Mouse (Mus musculus) midbrain, embryonic 14.5 days (tissue): ENCODE measurements around the gene Trim54. TPM values are rescaled to one million over a fixed set of nuclear protein-coding genes. Genes with fewer than 3 reads are reported as not detected.

ENCODE experiments used
- ATAC-seq: fragments of 200-750 bp; cut with Nextera tagmentation; 2 replicates; pipeline ENCODE4 v1.8.0; 2017; ENCODE audit warnings: moderate number of reproducible peaks, moderate library complexity; ENCODE audit not compliant: low FRiP score, low TSS enrichment
- DNase-seq: peaks from one replicate; pipeline ENCODE4 v3.0.0-alpha.2; 2015
- H3K27ac ChIP-seq: fragments of 300-500 bp; sonication (generic); replicated peaks from 2 replicates; pipeline ENCODE4 v1.5.1; 2014; ENCODE audit warnings: mild to moderate bottlenecking, low read depth, low read length, moderate library complexity
- H3K27me3 ChIP-seq: fragments of 300-500 bp; sonication (generic); 2 replicates; pipeline ENCODE4 v1.6.1; 2014; ENCODE audit warnings: low read length, control low read depth, mixed read lengths; ENCODE audit not compliant: control insufficient read depth, insufficient read depth
- H3K36me3 ChIP-seq: fragments of 300-500 bp; sonication (generic); 2 replicates; pipeline ENCODE4 v1.6.1; 2014; ENCODE audit warnings: low read length, control low read depth; ENCODE audit not compliant: control insufficient read depth, insufficient read depth
- H3K4me1 ChIP-seq: fragments of 300-500 bp; sonication (generic); 2 replicates; pipeline ENCODE4 v1.6.1; 2014; ENCODE audit warnings: mild to moderate bottlenecking, antibody characterized with exemption, low read length, control low read depth; ENCODE audit not compliant: control insufficient read depth, insufficient read depth
- H3K4me2 ChIP-seq: fragments of 300-500 bp; sonication (generic); 2 replicates; pipeline ENCODE4 v1.6.1; 2014; ENCODE audit warnings: mild to moderate bottlenecking, low read length, moderate library complexity
- H3K4me3 ChIP-seq: fragments of 300-500 bp; sonication (generic); replicated peaks from 2 replicates; pipeline ENCODE4 v1.5.1; 2014; ENCODE audit warnings: low read depth, low read length
- H3K9ac ChIP-seq: fragments of 300-500 bp; sonication (generic); replicated peaks from 2 replicates; pipeline ENCODE4 v1.6.1; 2014; ENCODE audit warnings: mild to moderate bottlenecking, low read length, moderate library complexity
- H3K9me3 ChIP-seq: fragments of 300-500 bp; sonication (generic); 2 replicates; pipeline ENCODE4 v1.6.1; 2016; ENCODE audit warnings: low read length, control low read depth, mixed read lengths; ENCODE audit not compliant: control insufficient read depth
- WGBS: fragments of 180-500 bp; shearing (Covaris S2); extraction: QIAGEN DNeasy Blood & Tissue Kit; methylation state at CpG from one replicate; pipeline ENCODE4 v1.1.7; 2014; 5-methylcytosine and 5-hydroxymethylcytosine counted together
- polyA plus RNA-seq: library from polyadenylated mRNA; unstranded; fragments of >200 nt; fragmentation: Nextera tagmentation; extraction: Ambion mirVana; gene quantifications from 2 replicates; pipeline ENCODE4 v1.2.1, GENCODE M21; 2014

Gene Trim54
- not detected in 2 replicates for polyA plus RNA-seq

DNA sequence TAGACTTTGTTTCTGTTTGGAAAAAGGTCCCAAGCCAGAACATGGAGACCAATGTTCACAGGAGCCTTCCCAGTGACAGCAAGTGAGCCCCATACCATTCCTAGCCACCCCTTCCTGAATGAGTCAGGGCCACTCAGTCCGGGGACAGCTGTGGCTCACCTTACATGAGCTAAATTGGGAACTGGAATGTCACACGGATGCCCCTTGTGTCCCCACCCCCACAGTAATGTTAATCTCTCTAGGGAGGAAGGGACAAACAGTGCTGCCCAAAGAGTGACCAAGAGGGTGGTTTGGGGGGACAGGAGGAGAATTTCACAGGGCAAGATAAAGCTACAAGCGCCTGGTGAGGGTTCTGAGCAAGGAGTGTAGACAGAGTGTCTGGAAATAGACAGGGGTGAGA lies at the start of gene Trim54:
Gene Trim54, plus strand, starts transcription at position 359 of the 400 bp plus-strand sequence.
- no peaks in the 10 kb centered on the region for H3K4me1 ChIP-seq
- H3K9me3 ChIP-seq: no peaks in the 10 kb centered on the region
- DNase-seq: no peak
- no peak within 1 kb of the TSS for H3K4me3 ChIP-seq
- H3K27me3 ChIP-seq: no peaks in the 10 kb centered on the region
- ATAC-seq: no peak
- no peak within 1 kb of the TSS for H3K9ac ChIP-seq
- WGBS: 57% methylated on average over 3 of the region's 3 CpGs
- H3K36me3 ChIP-seq: no peaks in the 10 kb centered on the region
- no peak within 1 kb of the TSS for H3K4me2 ChIP-seq
- H3K27ac ChIP-seq: no peak within 1 kb of the TSS

GRCm38 (mm10) chr5:31069810-31070209 lies 46.7 kb upstream of the Trim54 start:
- H3K36me3 ChIP-seq: peaks cover 91% of the 10 kb centered on the region
- H3K9me3 ChIP-seq: no peaks in the 10 kb centered on the region
- no peak for ATAC-seq
- WGBS: 98% methylated on average over 3 of the region's 3 CpGs
- H3K4me1 ChIP-seq: no peaks in the 10 kb centered on the region
- DNase-seq: no peak
- H3K27ac ChIP-seq: no peak overlapping the region
- H3K9ac ChIP-seq: no peak overlapping the region
- H3K27me3 ChIP-seq: no peaks in the 10 kb centered on the region
- no peak overlapping the region for H3K4me3 ChIP-seq
- no peak overlapping the region for H3K4me2 ChIP-seq

- 96% methylated on average over 2 of the region's 2 CpGs for WGBS
- Histone ChIP-seq H3K4me1 (no peaks in the 10 kb centered on the region), H3K4me3 (no peak overlapping the region), H3K27ac (no peak overlapping the region), H3K4me2 (no peak overlapping the region), H3K9me3 (no peaks in the 10 kb centered on the region), H3K27me3 (no peaks in the 10 kb centered on the region), H3K36me3 (peaks cover 97% of the 10 kb centered on the region), H3K9ac (no peak overlapping the region)
- DNase-seq (no peak), ATAC-seq (no peak)
Measured at GRCm38 (mm10) chr5:31071059-31071458, 45.5 kb upstream of the Trim54 start.

GRCm38 (mm10) chr5:31071821-31072220 lies 44.7 kb upstream of the Trim54 start:
- ATAC-seq: no peak
- Histone ChIP-seq H3K4me2 (no peak overlapping the region), H3K9me3 (no peaks in the 10 kb centered on the region), H3K36me3 (peaks cover 96% of the 10 kb centered on the region), H3K27me3 (no peaks in the 10 kb centered on the region), H3K4me3 (no peak overlapping the region), H3K27ac (no peak overlapping the region), H3K4me1 (no peaks in the 10 kb centered on the region), H3K9ac (no peak overlapping the region)
- WGBS: 96% methylated on average over 11 of the region's 11 CpGs
- DNase-seq: no peak

- H3K36me3 ChIP-seq: peaks cover 96% of the 10 kb centered on the region
Measured at GRCm38 (mm10) chr5:31073176-31073575, 43.3 kb upstream of the Trim54 start.

DNA sequence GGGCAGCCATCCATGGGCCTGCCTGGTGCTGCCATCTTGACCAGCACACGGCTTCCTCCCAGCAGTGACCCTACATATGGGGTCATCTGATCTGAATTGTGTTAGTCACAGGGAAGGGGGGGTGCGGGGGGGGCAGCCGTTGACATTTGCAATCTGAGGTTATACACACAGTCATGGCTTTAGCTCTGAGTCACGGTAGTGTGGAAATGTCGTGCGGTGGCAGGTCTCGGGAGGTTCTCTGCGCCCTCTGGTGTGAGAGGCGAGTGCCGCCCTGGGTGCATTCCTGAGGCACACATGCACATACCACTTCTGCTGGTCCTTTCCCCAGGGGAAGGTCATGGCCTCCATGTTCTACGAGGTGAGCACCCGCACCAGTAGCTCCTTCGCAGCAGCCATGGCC lies 40.2 kb upstream of the Trim54 start:
- no peak for DNase-seq
- H3K36me3 ChIP-seq: peaks cover 75% of the 10 kb centered on the region
- 91% methylated on average over 13 of the region's 13 CpGs for WGBS

More at GRCm38 (mm10) chr5:31073176-31073575, 43.3 kb upstream of the Trim54 start:
- no peak overlapping the region for H3K27ac ChIP-seq
- no peak overlapping the region for H3K9ac ChIP-seq
- ATAC-seq (no peak), DNase-seq (no peak)
- WGBS: 96% methylated on average over 12 of the region's 12 CpGs
- no peaks in the 10 kb centered on the region for H3K27me3 ChIP-seq
- H3K4me1 ChIP-seq: no peaks in the 10 kb centered on the region
- H3K9me3 ChIP-seq: no peaks in the 10 kb centered on the region
- no peak overlapping the region for H3K4me2 ChIP-seq
- H3K4me3 ChIP-seq: no peak overlapping the region

GRCm38 (mm10) chr5:31080059-31080794 lies 36.3 kb upstream of the Trim54 start:
- ATAC-seq: no peak
- H3K27ac ChIP-seq: no peak overlapping the region
- peaks cover 7% of the 10 kb centered on the region for H3K4me1 ChIP-seq
- WGBS: 89% methylated on average over 13 of the region's 13 CpGs
- H3K4me3 ChIP-seq: no peak overlapping the region
- peaks cover 39% of the 10 kb centered on the region for H3K36me3 ChIP-seq
- no peak overlapping the region for H3K9ac ChIP-seq
- H3K9me3 ChIP-seq: no peaks in the 10 kb centered on the region
- no peak overlapping the region for H3K4me2 ChIP-seq
- no peak for DNase-seq
- no peaks in the 10 kb centered on the region for H3K27me3 ChIP-seq

More for the DNA sequence above, 40.2 kb upstream of the Trim54 start:
- H3K9me3 ChIP-seq: no peaks in the 10 kb centered on the region
- no peak overlapping the region for H3K4me3 ChIP-seq
- no peaks in the 10 kb centered on the region for H3K4me1 ChIP-seq
- no peak overlapping the region for H3K27ac ChIP-seq
- no peak overlapping the region for H3K4me2 ChIP-seq
- H3K9ac ChIP-seq: no peak overlapping the region
- ATAC-seq: no peak
- no peaks in the 10 kb centered on the region for H3K27me3 ChIP-seq

DNA sequence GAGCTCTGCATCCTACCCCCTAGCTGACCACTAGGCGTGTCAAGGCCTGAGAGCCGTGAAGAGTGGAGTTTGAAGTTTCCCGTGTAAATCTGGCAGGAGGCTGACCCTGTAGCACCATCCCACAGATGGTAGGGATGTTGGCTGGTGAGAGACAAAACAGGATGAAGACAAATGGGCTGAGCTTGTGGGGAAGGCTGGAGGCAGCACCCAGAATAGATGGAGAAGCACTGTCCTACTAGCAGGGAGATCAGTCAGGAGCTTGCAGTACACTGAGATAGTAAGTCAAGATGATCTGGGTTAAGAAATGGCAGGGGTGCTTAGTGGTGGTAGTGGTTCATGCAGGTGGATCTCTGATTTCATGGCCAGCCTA lies 35.7 kb upstream of the Trim54 start:
- ATAC-seq (no peak), DNase-seq (no peak)
- H3K27ac ChIP-seq: no peak overlapping the region
- H3K27me3 ChIP-seq: no peaks in the 10 kb centered on the region
- peaks cover 7% of the 10 kb centered on the region for H3K4me1 ChIP-seq
- WGBS: 82% methylated on average over 3 of the region's 3 CpGs
- no peak overlapping the region for H3K4me2 ChIP-seq
- H3K4me3 ChIP-seq: no peak overlapping the region
- H3K36me3 ChIP-seq: peaks cover 33% of the 10 kb centered on the region
- no peaks in the 10 kb centered on the region for H3K9me3 ChIP-seq
- H3K9ac ChIP-seq: no peak overlapping the region

- Histone ChIP-seq H3K36me3 (peaks cover 27% of the 10 kb centered on the region), H3K4me2 (no peak overlapping the region), H3K4me3 (no peak overlapping the region), H3K9ac (no peak overlapping the region), H3K9me3 (no peaks in the 10 kb centered on the region), H3K4me1 (peaks cover 7% of the 10 kb centered on the region), H3K27me3 (no peaks in the 10 kb centered on the region), H3K27ac (no peak overlapping the region)
- DNase-seq: peak; percentile 69
- 69% methylated on average over 3 of the region's 3 CpGs for WGBS
- ATAC-seq: no peak
Measured at GRCm38 (mm10) chr5:31081386-31081785, 35.1 kb upstream of the Trim54 start.
